Comparison of ENCODE assay signal across 9 mouse cellular contexts in the genomic region with DNA sequence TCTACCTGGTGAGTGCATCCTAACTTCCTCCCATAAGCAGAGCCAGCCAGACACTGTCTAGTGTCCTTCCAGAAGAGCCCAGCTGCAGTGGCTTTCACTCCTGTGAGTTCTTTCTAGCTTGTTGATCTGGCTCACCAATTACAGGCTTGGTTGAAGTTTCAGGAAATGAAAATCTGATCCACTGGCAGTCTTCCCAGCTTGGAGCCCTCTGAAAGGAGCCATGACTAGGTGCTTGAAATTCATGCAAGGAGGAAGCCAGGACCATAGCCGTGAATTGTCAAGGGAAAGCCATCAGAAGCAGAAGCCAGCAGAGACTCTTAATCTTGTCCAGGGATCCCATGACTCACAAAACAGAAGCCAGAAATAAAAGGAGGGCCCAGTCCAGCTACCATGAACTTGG. TPM values are rescaled to one million over a fixed set of nuclear protein-coding genes. Genes with fewer than 3 reads are reported as not detected.
DNase-seq lines count a peak whose midpoint lies in the region; ATAC-seq and TF ChIP-seq lines count a peak whose summit lies in the region.
"Had no signal": no experiment of that assay in that cellular context is flagged by ENCODE, and none has a peak within 500 bp of the region (broad histone marks: within the 10 kb centered on the region; RNA-seq: fewer than 3 reads in every experiment).

No protein-coding gene starts in this region.

- H3K4me2 ChIP-seq in midbrain, embryonic 14.5 days (ENCODE audit: low read length): no peak overlapping the region
- H3K4me2 ChIP-seq in midbrain, embryonic 16.5 days (ENCODE audit: low read length): no peak overlapping the region
- H3K4me2 ChIP-seq in stomach, postnatal 0 days (replicated peaks; ENCODE audit: low read depth): no peak overlapping the region
- H3K4me2 ChIP-seq: midbrain, embryonic 13.5 days had no signal

- H3K27me3 ChIP-seq in midbrain, embryonic 14.5 days (ENCODE audit: control insufficient read depth, insufficient read depth, low read length): no peaks in the 10 kb centered on the region
- no peaks in the 10 kb centered on the region for H3K27me3 ChIP-seq in midbrain, embryonic 16.5 days (ENCODE audit: control insufficient read depth, insufficient read depth, low read depth, low read length)
- H3K27me3 ChIP-seq in stomach, postnatal 0 days (ENCODE audit: control insufficient read depth, insufficient read depth, low read length): no peaks in the 10 kb centered on the region
- H3K27me3 ChIP-seq: midbrain, embryonic 13.5 days had no signal

- intact Hi-C loops in gastrocnemius, postnatal 14 days (cut with DNase I; ENCODE audit: low total_unique reads): no loop called here

- no peaks in the 10 kb centered on the region for H3K36me3 ChIP-seq in midbrain, embryonic 14.5 days (ENCODE audit: control insufficient read depth, insufficient read depth, low read length)
- no peaks in the 10 kb centered on the region for H3K36me3 ChIP-seq in midbrain, embryonic 16.5 days (ENCODE audit: control insufficient read depth, insufficient read depth, low read length)
- no peaks in the 10 kb centered on the region for H3K36me3 ChIP-seq in stomach, postnatal 0 days (ENCODE audit: control insufficient read depth, insufficient read depth, low read length)
- H3K36me3 ChIP-seq: heart, embryonic 10.5 days; midbrain, embryonic 13.5 days had no signal

- no peaks in the 10 kb centered on the region for H3K4me1 ChIP-seq in midbrain, embryonic 14.5 days (ENCODE audit: control insufficient read depth, insufficient read depth, low read length)
- H3K4me1 ChIP-seq in midbrain, embryonic 16.5 days (ENCODE audit: control insufficient read depth, insufficient read depth, low read length): no peaks in the 10 kb centered on the region
- 0 out of 2 replicates have a peak, but pooled peaks cover 2% of the 10 kb centered on the region for H3K4me1 ChIP-seq in stomach, postnatal 0 days (replicated peaks; ENCODE audit: control insufficient read depth, insufficient read depth)
- H3K4me1 ChIP-seq: heart, embryonic 10.5 days; midbrain, embryonic 13.5 days had no signal

- no peak overlapping the region for H3K27ac ChIP-seq in midbrain, embryonic 14.5 days (replicated peaks; ENCODE audit: low read depth, low read length)
- H3K27ac ChIP-seq in midbrain, embryonic 16.5 days (ENCODE audit: low read length): no peak overlapping the region
- H3K27ac ChIP-seq in stomach, postnatal 0 days (replicated peaks): 0 out of 2 replicates have a peak overlapping the region, but pooled peaks have one; percentile 13
- H3K27ac ChIP-seq: heart, embryonic 10.5 days; midbrain, embryonic 13.5 days had no signal

- 77% methylated on average over 1 of the region's 1 CpGs for WGBS in midbrain, embryonic 14.5 days
- WGBS in midbrain, embryonic 16.5 days: 50% methylated on average over 1 of the region's 1 CpGs
- WGBS in stomach, postnatal 0 days: 41% methylated on average over 1 of the region's 1 CpGs

- no peak for TF ChIP-seq EP300 in stomach, postnatal 0 days (optimal IDR thresholded peaks at IDR 0.05)

- TF ChIP-seq CTCF in stomach, postnatal 0 days (IDR thresholded peaks at IDR 0.05; ENCODE audit: low read depth): no peak

- DNase-seq in midbrain, embryonic 14.5 days: peak; percentile 25
- peak; percentile 23 for DNase-seq in gastrocnemius, postnatal 14 days
- DNase-seq in left cerebral cortex, adult 18-20 months (ENCODE audit: low spot score in 2 of 2): peak; percentile 6 to 27
- DNase-seq in stomach, postnatal 0 days (ENCODE audit: low spot score): peak; percentile 38
- no peak for DNase-seq in thymus, postnatal 14 days
- DNase-seq in thymus, postnatal 0 days (ENCODE audit: low spot score): no peak

- no peak for ATAC-seq in midbrain, embryonic 14.5 days (ENCODE audit: low FRiP score, low TSS enrichment)
- no peak for ATAC-seq in midbrain, embryonic 16.5 days
- no peak for ATAC-seq in stomach, postnatal 0 days (ENCODE audit: low FRiP score, low TSS enrichment)
- ATAC-seq: midbrain, embryonic 13.5 days had no signal

- no peak overlapping the region for H3K9ac ChIP-seq in midbrain, embryonic 14.5 days (replicated peaks; ENCODE audit: low read length)
- H3K9ac ChIP-seq in midbrain, embryonic 16.5 days (ENCODE audit: low read depth, low read length): no peak overlapping the region
- no peak overlapping the region for H3K9ac ChIP-seq in stomach, postnatal 0 days (ENCODE audit: low read length)
- H3K9ac ChIP-seq: midbrain, embryonic 13.5 days had no signal

- H3K9me3 ChIP-seq in midbrain, embryonic 14.5 days (ENCODE audit: control insufficient read depth, low read length): no peaks in the 10 kb centered on the region
- no peaks in the 10 kb centered on the region for H3K9me3 ChIP-seq in midbrain, embryonic 16.5 days (replicated peaks; ENCODE audit: control insufficient read depth, low read length, poor library complexity, severe bottlenecking)
- H3K9me3 ChIP-seq in stomach, postnatal 0 days (ENCODE audit: control insufficient read depth, low read length): no peaks in the 10 kb centered on the region
- H3K9me3 ChIP-seq: heart, embryonic 10.5 days; midbrain, embryonic 13.5 days had no signal

- H3K4me3 ChIP-seq in midbrain, embryonic 14.5 days (replicated peaks; ENCODE audit: low read depth, low read length): no peak overlapping the region
- no peak overlapping the region for H3K4me3 ChIP-seq in midbrain, embryonic 16.5 days (ENCODE audit: low read depth, low read length)
- H3K4me3 ChIP-seq in stomach, postnatal 0 days (ENCODE audit: low read depth, low read length): no peak overlapping the region
- H3K4me3 ChIP-seq: heart, embryonic 10.5 days; midbrain, embryonic 13.5 days had no signal

RNA-seq across cellular contexts. Expression of gene Tmprss2, which starts 8.7 kb away (rescaled TPM):
- polyA plus RNA-seq in midbrain, embryonic 14.5 days (2014; fragmentation: Nextera tagmentation; extraction: Ambion mirVana): 0.18 TPM in 1 of 2 replicates, not detected in the other
- 0.08 and 0.16 TPM in 2 replicates for polyA plus RNA-seq in midbrain, embryonic 16.5 days (2015; fragmentation: Nextera tagmentation; extraction: Ambion mirVana)
- total RNA-seq in gastrocnemius, postnatal 14 days (2021): not detected
- not detected for total RNA-seq in left cerebral cortex, adult 18-20 months (2021)
- 59.1 and 62.1 TPM in 2 replicates for polyA plus RNA-seq in stomach, postnatal 0 days (2015; fragmentation: Nextera tagmentation; extraction: Ambion mirVana)
- 1.3 and 1.5 TPM in 2 replicates for polyA plus RNA-seq in thymus, postnatal 0 days (2015; fragmentation: Nextera tagmentation; extraction: Ambion mirVana)

Comparison
In these comparisons a context has a peak if more than half of its experiments do, and no peak if none do; other contexts are left out.
1. DNase-seq: peak in midbrain, embryonic 14.5 days (single experiment), gastrocnemius, postnatal 14 days (single experiment), left cerebral cortex, adult 18-20 months (2 of 2) and stomach, postnatal 0 days (single experiment); none in thymus, postnatal 14 days (single experiment) and thymus, postnatal 0 days (single experiment).
2. RNA of gene Tmprss2, which starts 8.7 kb away (polyA plus RNA-seq): 59.1 to 62.1 TPM in stomach, postnatal 0 days; 1.3 to 1.5 TPM in thymus, postnatal 0 days, 0.08 to 0.16 TPM in midbrain, embryonic 16.5 days and 0.18 TPM in midbrain, embryonic 14.5 days; every median in the first group is over 10 times any median in the second.